Comparison of ENCODE assay signal across 22 mouse cellular contexts in genomic region chr6:17741639-17742038, GRCm38 (mm10). TPM values are rescaled to one million over a fixed set of nuclear protein-coding genes. Genes with fewer than 3 reads are reported as not detected.
A peak's percentile ranks its signal among the peaks of the same experiment; 100 is the strongest.
DNase-seq lines count a peak whose midpoint lies in the region; ATAC-seq and TF ChIP-seq lines count a peak whose summit lies in the region.
"Had no signal": no experiment of that assay in that cellular context is flagged by ENCODE, and none has a peak within 500 bp of the region (broad histone marks: within the 10 kb centered on the region; RNA-seq: fewer than 3 reads in every experiment).

No protein-coding gene starts in this region.

- no peaks in the 10 kb centered on the region for H3K9me3 ChIP-seq in heart, embryonic 14.5 days (ENCODE audit: control insufficient read depth, low read length)
- H3K9me3 ChIP-seq in MEL (replicated peaks; ENCODE audit: insufficient read depth, low read length): no peaks in the 10 kb centered on the region
- H3K9me3 ChIP-seq in erythroblast, embryonic 14.5 days (ENCODE audit: control insufficient read depth, low read length): no peaks in the 10 kb centered on the region
- H3K9me3 ChIP-seq in liver, embryonic 14.5 days (ENCODE audit: control insufficient read depth, low read length): no peaks in the 10 kb centered on the region
- H3K9me3 ChIP-seq in midbrain, embryonic 14.5 days (ENCODE audit: control insufficient read depth, low read length): no peaks in the 10 kb centered on the region
- H3K9me3 ChIP-seq: embryonic facial prominence, embryonic 10.5 days; hindbrain, embryonic 12.5 days; midbrain, embryonic 13.5 days; neural tube, embryonic 15.5 days had no signal

- H3K4me1 ChIP-seq in heart, embryonic 14.5 days (ENCODE audit: control insufficient read depth in 2 of 2, insufficient read depth in 2 of 2, low read length in 2 of 2): peaks cover 16 to 38% of the 10 kb centered on the region in 2 experiments
- peaks cover 26 to 39% of the 10 kb centered on the region in 2 experiments for H3K4me1 ChIP-seq in MEL (ENCODE audit: control insufficient read depth in 1 of 2, insufficient read depth in 2 of 2, low read length in 2 of 2)
- peaks cover 83% of the 10 kb centered on the region for H3K4me1 ChIP-seq in erythroblast, embryonic 14.5 days (ENCODE audit: control insufficient read depth)
- H3K4me1 ChIP-seq in liver, embryonic 14.5 days (replicated peaks; ENCODE audit: control insufficient read depth in 2 of 2, insufficient read depth in 2 of 2, low read length in 1 of 2): peaks cover 43 to 44% of the 10 kb centered on the region in 2 experiments
- H3K4me1 ChIP-seq in midbrain, embryonic 14.5 days (ENCODE audit: control insufficient read depth, insufficient read depth, low read length): no peaks in the 10 kb centered on the region
- H3K4me1 ChIP-seq: embryonic facial prominence, embryonic 10.5 days; hindbrain, embryonic 12.5 days; midbrain, embryonic 13.5 days; neural tube, embryonic 15.5 days had no signal

- peak overlapping the region; percentile 39 for H3K4me2 ChIP-seq in heart, embryonic 14.5 days (ENCODE audit: low read length)
- H3K4me2 ChIP-seq in liver, embryonic 14.5 days (ENCODE audit: low read depth): peak overlapping the region; percentile 56
- no peak overlapping the region for H3K4me2 ChIP-seq in midbrain, embryonic 14.5 days (ENCODE audit: low read length)
- H3K4me2 ChIP-seq: hindbrain, embryonic 12.5 days; midbrain, embryonic 13.5 days; neural tube, embryonic 15.5 days had no signal

- no peaks in the 10 kb centered on the region for H3K27me3 ChIP-seq in heart, embryonic 14.5 days (ENCODE audit: control insufficient read depth, insufficient read depth, low read length)
- no peaks in the 10 kb centered on the region for H3K27me3 ChIP-seq in MEL (ENCODE audit: control insufficient read depth in 1 of 2, insufficient read depth in 2 of 2, low read length in 2 of 2)
- no peaks in the 10 kb centered on the region for H3K27me3 ChIP-seq in erythroblast, embryonic 14.5 days (ENCODE audit: control insufficient read depth)
- no peaks in the 10 kb centered on the region for H3K27me3 ChIP-seq in liver, embryonic 14.5 days (ENCODE audit: control insufficient read depth, insufficient read depth, low read length)
- H3K27me3 ChIP-seq in midbrain, embryonic 14.5 days (ENCODE audit: control insufficient read depth, insufficient read depth, low read length): no peaks in the 10 kb centered on the region
- H3K27me3 ChIP-seq: hindbrain, embryonic 12.5 days; midbrain, embryonic 13.5 days; neural tube, embryonic 15.5 days had no signal

- no peak for DNase-seq in heart, postnatal 25 days (ENCODE audit: low spot score)
- peak; percentile 62 for DNase-seq in MEL (ENCODE audit: low read depth, low spot score)
- DNase-seq in liver, embryonic 14.5 days (ENCODE audit: low read depth in 3 of 3, low spot score in 3 of 3): peak in 1 of 3 experiments; percentile 66
- DNase-seq in midbrain, embryonic 14.5 days: no peak
- DNase-seq in adipocyte (ENCODE audit: low spot score): no peak
- no peak for DNase-seq in spleen, adult 12 weeks (ENCODE audit: low spot score)
- DNase-seq: cerebellum, postnatal 25 days; forebrain, postnatal 0 days; gastrocnemius, adult 2 months; kidney, adult 9 months; kidney, postnatal 36 days; right cerebral cortex, postnatal 25 days; thymus, postnatal 14 days had no signal

- H3K9ac ChIP-seq in heart, embryonic 14.5 days (ENCODE audit: low read length): no peak overlapping the region
- peak overlapping the region; percentile 20 for H3K9ac ChIP-seq in MEL (ENCODE audit: control insufficient read depth, low read depth, low read length, poor library complexity, severe bottlenecking)
- peak overlapping the region; percentile 61 for H3K9ac ChIP-seq in liver, embryonic 14.5 days (replicated peaks)
- no peak overlapping the region for H3K9ac ChIP-seq in midbrain, embryonic 14.5 days (replicated peaks; ENCODE audit: low read length)
- H3K9ac ChIP-seq: forebrain, postnatal 0 days; hindbrain, embryonic 12.5 days; midbrain, embryonic 13.5 days; neural tube, embryonic 15.5 days had no signal

- WGBS in heart, embryonic 14.5 days: 20% methylated on average over 6 of the region's 6 CpGs
- WGBS in liver, embryonic 14.5 days (ENCODE audit: insufficient replicate concordance): 18% methylated on average over 6 of the region's 6 CpGs
- WGBS in midbrain, embryonic 14.5 days: 88% methylated on average over 6 of the region's 6 CpGs

- TF ChIP-seq EP300 in MEL (IDR thresholded peaks at IDR 0.05; ENCODE audit: low read depth in 1 of 2, low read length in 2 of 2): peak; percentile 11 to 53; a peak in 1 of 4 replicates
- peak; percentile 19; the same call in 1 of the 2 replicates for TF ChIP-seq EP300 in liver, embryonic 14.5 days (IDR thresholded peaks at IDR 0.05; ENCODE audit: low read depth)

- H3K4me3 ChIP-seq in heart, embryonic 14.5 days (ENCODE audit: control insufficient read depth in 1 of 2, insufficient read depth in 1 of 2, low read depth in 1 of 2, low read length in 2 of 2): no peak overlapping the region
- peak overlapping the region; percentile 20 to 40 for H3K4me3 ChIP-seq in MEL (ENCODE audit: control insufficient read depth in 1 of 2, insufficient read depth in 1 of 2, low read depth in 2 of 2, low read length in 2 of 2)
- H3K4me3 ChIP-seq in erythroblast, embryonic 14.5 days (replicated peaks): peak overlapping the region; percentile 36
- H3K4me3 ChIP-seq in liver, embryonic 14.5 days (ENCODE audit: insufficient read depth in 1 of 2, low read depth in 2 of 2, low read length in 2 of 2): no peak overlapping the region
- H3K4me3 ChIP-seq in midbrain, embryonic 14.5 days (replicated peaks; ENCODE audit: low read depth, low read length): no peak overlapping the region
- H3K4me3 ChIP-seq: embryonic facial prominence, embryonic 10.5 days; gastrocnemius, adult 2 months; hindbrain, embryonic 12.5 days; midbrain, embryonic 13.5 days; myocyte; neural tube, embryonic 15.5 days had no signal

- H3K27ac ChIP-seq in heart, embryonic 14.5 days (replicated peaks in 1 of 2; ENCODE audit: control insufficient read depth in 1 of 2, insufficient read depth in 1 of 2, low read depth in 2 of 2, low read length in 2 of 2): peak overlapping the region; percentile 21 to 62
- H3K27ac ChIP-seq in MEL (ENCODE audit: control insufficient read depth, low read depth, low read length): peak overlapping the region; percentile 92
- H3K27ac ChIP-seq in liver, embryonic 14.5 days: peak overlapping the region; percentile 91
- H3K27ac ChIP-seq in midbrain, embryonic 14.5 days (replicated peaks; ENCODE audit: low read depth, low read length): no peak overlapping the region
- H3K27ac ChIP-seq: embryonic facial prominence, embryonic 10.5 days; gastrocnemius, adult 2 months; hindbrain, embryonic 12.5 days; midbrain, embryonic 13.5 days; neural tube, embryonic 15.5 days; stomach, postnatal 0 days had no signal

- TF ChIP-seq POLR2A in MEL (IDR thresholded peaks at IDR 0.05; ENCODE audit: control insufficient read depth in 1 of 2, insufficient read depth in 1 of 2, low read depth in 1 of 2, low read length in 2 of 2, poor library complexity in 1 of 2): no peak

- intact Hi-C loops in heart, postnatal 25 days (cut with DNase I): no loop called here

- H3K36me3 ChIP-seq in heart, embryonic 14.5 days (ENCODE audit: control insufficient read depth, insufficient read depth, low read length): no peaks in the 10 kb centered on the region
- H3K36me3 ChIP-seq in MEL (ENCODE audit: control insufficient read depth in 1 of 2, insufficient read depth in 2 of 2, low read length in 2 of 2): peaks cover 0 to 54% of the 10 kb centered on the region in 2 experiments; a peak in 2 of 4 replicates
- peaks cover 3% of the 10 kb centered on the region for H3K36me3 ChIP-seq in erythroblast, embryonic 14.5 days (ENCODE audit: control insufficient read depth)
- H3K36me3 ChIP-seq in liver, embryonic 14.5 days (replicated peaks; ENCODE audit: control insufficient read depth, insufficient read depth, low read depth): no peaks in the 10 kb centered on the region
- H3K36me3 ChIP-seq in midbrain, embryonic 14.5 days (ENCODE audit: control insufficient read depth, insufficient read depth, low read length): no peaks in the 10 kb centered on the region
- H3K36me3 ChIP-seq: embryonic facial prominence, embryonic 10.5 days; hindbrain, embryonic 12.5 days; midbrain, embryonic 13.5 days; neural tube, embryonic 15.5 days had no signal

- no peak; the same call in 1 of the 2 replicates for ATAC-seq in heart, embryonic 14.5 days (ENCODE audit: insufficient number of reproducible peaks, insufficient read depth, low FRiP score, low read depth)
- peak; percentile 42; the same call in 1 of the 2 replicates for ATAC-seq in liver, embryonic 14.5 days (ENCODE audit: insufficient read depth)
- no peak for ATAC-seq in midbrain, embryonic 14.5 days (ENCODE audit: low FRiP score, low TSS enrichment)
- ATAC-seq: forebrain, postnatal 0 days; inflammation-experienced regulatory T-cells, adult 6 months; midbrain, embryonic 13.5 days had no signal

- peaks cover 27% of the 10 kb centered on the region for H3K79me2 ChIP-seq in MEL (ENCODE audit: control insufficient read depth, insufficient read depth, low read length, poor library complexity)

- TF ChIP-seq CTCF in MEL (IDR thresholded peaks at IDR 0.05 in 2 of 3, conservative IDR thresholded peaks at IDR 0.05 in 1 of 3; ENCODE audit: control insufficient read depth in 1 of 3, insufficient read depth in 1 of 3, low read depth in 2 of 3, low read length in 3 of 3, poor library complexity in 1 of 3, severe bottlenecking in 1 of 3): no peak
- TF ChIP-seq CTCF in liver, embryonic 14.5 days (IDR thresholded peaks at IDR 0.05; ENCODE audit: low read depth): no peak

- no peak for TF ChIP-seq RAD21 in MEL (IDR thresholded peaks at IDR 0.05; ENCODE audit: low read depth, low read length)

TF ChIP-seq in MEL, 35 proteins besides CTCF, POLR2A, EP300 and RAD21 (continues in another document):
- no peak for TF ChIP-seq KAT2A (conservative IDR thresholded peaks at IDR 0.05; ENCODE audit: low read depth, low read length)
- TF ChIP-seq TCF12 (IDR thresholded peaks at IDR 0.05; ENCODE audit: low read depth, low read length): peak; percentile 64
- no peak for TF ChIP-seq MAZ (IDR thresholded peaks at IDR 0.05; ENCODE audit: low read depth, low read length)
- TF ChIP-seq NRF1 (IDR thresholded peaks at IDR 0.05; ENCODE audit: insufficient read depth, low read depth, low read length, poor library complexity, severe bottlenecking): no peak
- no peak for TF ChIP-seq USF1 (IDR thresholded peaks at IDR 0.05; ENCODE audit: low read depth, low read length)

RNA-seq across cellular contexts. Expression of gene St7, which starts 48.9 kb away (rescaled TPM):
- 31.6 TPM in 2 replicates for polyA plus RNA-seq in heart, embryonic 14.5 days (2014; fragmentation: Nextera tagmentation; extraction: Ambion mirVana)
- 10 to 100 TPM; 16.6 to 16.7 TPM for total RNA-seq in heart, postnatal 25 days (2021)
- 34.4 and 38.9 TPM in 2 replicates for total RNA-seq in MEL (2012; rRNA removed)
- polyA plus RNA-seq in MEL (2012; ENCODE audit: insufficient read depth in 1 of 2, insufficient read length in 2 of 2, low read depth in 1 of 2, low replicate concordance in 2 of 2, missing spikeins in 1 of 2): 10 to 100 TPM in 1 of 2 experiments, not detected in 1; 48.5 TPM
- 0.41 and 0.85 TPM in 2 replicates for polyA plus RNA-seq in erythroblast, embryonic 14.5 days (2012)
- 6.7 and 7.9 TPM in 2 replicates for polyA plus RNA-seq in liver, embryonic 14.5 days (2012; rRNA removed)
- polyA plus RNA-seq in liver, embryonic 14.5 days (2014; fragmentation: Nextera tagmentation; extraction: Ambion mirVana): 8.9 and 9.4 TPM in 2 replicates
- 61.4 TPM in 2 replicates for polyA plus RNA-seq in midbrain, embryonic 14.5 days (2014; fragmentation: Nextera tagmentation; extraction: Ambion mirVana)

Comparison
In these comparisons a context has a peak if more than half of its experiments do, and no peak if none do; other contexts are left out.
1. H3K4me3 ChIP-seq: peak in MEL (2 of 2) and erythroblast, embryonic 14.5 days (single experiment); none in heart, embryonic 14.5 days (0 of 2), liver, embryonic 14.5 days (0 of 2) and midbrain, embryonic 14.5 days (single experiment).
2. H3K9ac ChIP-seq: peak in MEL (single experiment) and liver, embryonic 14.5 days (single experiment); none in heart, embryonic 14.5 days (single experiment) and midbrain, embryonic 14.5 days (single experiment).